Mouse (Mus musculus): ENCODE data around the gene Gdpd1. TPM values are rescaled to one million over a fixed set of nuclear protein-coding genes. Genes with fewer than 3 reads are reported as not detected.
A peak's percentile ranks its signal among the peaks of the same experiment; 100 is the strongest.

Gdpd1 gene
- polyA plus RNA-seq, 1 experiment from 2014 or later = 25.0 TPM

- Histone ChIP-seq H3K4me2 (replicated peaks; ENCODE audit: low read depth, low read length) (peak overlapping the region; percentile 89), H3K27me3 (ENCODE audit: control insufficient read depth, insufficient read depth, low read length) (no peaks in the 10 kb centered on the region), H3K4me3 (ENCODE audit: low read depth, low read length) (peak overlapping the region; percentile 80), H3K9me3 (ENCODE audit: control insufficient read depth, low read depth, low read length) (no peaks in the 10 kb centered on the region), H3K36me3 (ENCODE audit: control insufficient read depth, insufficient read depth, low read length) (no peaks in the 10 kb centered on the region), H3K9ac (replicated peaks; ENCODE audit: low read depth, low read length) (peak overlapping the region; percentile 78), H3K27ac (ENCODE audit: low read length) (peak overlapping the region; percentile 87; the same call in 1 of the 2 replicates), H3K4me1 (ENCODE audit: control insufficient read depth, insufficient read depth, low read length) (peaks cover 14% of the 10 kb centered on the region; the same call in 1 of the 2 replicates)
- 3% methylated on average over 13 of the region's 13 CpGs for WGBS
- no peak for ATAC-seq (ENCODE audit: insufficient number of reproducible peaks, insufficient read depth, low FRiP score, low read depth)
Observed at GRCm38 (mm10) chr11:86992461-86992988, 81.3 kb downstream of the Gdpd1 start.

DNA sequence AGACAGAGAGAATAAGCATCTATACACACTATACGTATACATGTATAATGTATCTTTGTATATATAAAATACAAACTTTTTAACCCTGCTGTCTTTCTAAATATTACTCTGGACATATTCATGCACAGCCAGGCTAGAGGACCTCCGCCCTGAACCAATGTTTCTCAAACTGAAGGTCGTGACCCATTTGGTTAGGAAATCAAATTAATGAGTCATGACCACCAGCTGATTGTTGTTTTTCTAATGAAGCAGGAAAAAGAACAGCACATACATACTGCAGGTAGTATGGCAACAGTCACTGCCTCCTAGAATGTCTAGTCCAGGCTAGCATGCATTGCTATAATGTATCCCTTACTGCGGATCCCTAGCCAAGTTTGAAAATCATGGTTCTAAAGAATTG, 82.6 kb downstream of the Gdpd1 start:
- no peak overlapping the region for H3K9ac ChIP-seq (replicated peaks; ENCODE audit: low read depth, low read length)
- WGBS = 88% methylated on average over 4 of the region's 4 CpGs
- H3K4me2 ChIP-seq (replicated peaks; ENCODE audit: low read depth, low read length) = no peak overlapping the region
- no peak overlapping the region for H3K27ac ChIP-seq (ENCODE audit: low read length)
- H3K36me3 ChIP-seq (ENCODE audit: control insufficient read depth, insufficient read depth, low read length) = no peaks in the 10 kb centered on the region
- no peaks in the 10 kb centered on the region for H3K27me3 ChIP-seq (ENCODE audit: control insufficient read depth, insufficient read depth, low read length)
- peaks cover 14% of the 10 kb centered on the region; the same call in 1 of the 2 replicates for H3K4me1 ChIP-seq (ENCODE audit: control insufficient read depth, insufficient read depth, low read length)
- no peak for ATAC-seq (ENCODE audit: insufficient number of reproducible peaks, insufficient read depth, low FRiP score, low read depth)
- no peak overlapping the region for H3K4me3 ChIP-seq (ENCODE audit: low read depth, low read length)
- no peaks in the 10 kb centered on the region for H3K9me3 ChIP-seq (ENCODE audit: control insufficient read depth, low read depth, low read length)

GRCm38 (mm10) chr11:86990309-86990708, 83.6 kb downstream of the Gdpd1 start:
- no peaks in the 10 kb centered on the region for H3K9me3 ChIP-seq (ENCODE audit: control insufficient read depth, low read depth, low read length)
- H3K4me1 ChIP-seq (ENCODE audit: control insufficient read depth, insufficient read depth, low read length) = peaks cover 14% of the 10 kb centered on the region; the same call in 1 of the 2 replicates
- ATAC-seq (ENCODE audit: insufficient number of reproducible peaks, insufficient read depth, low FRiP score, low read depth) = no peak
- no peaks in the 10 kb centered on the region for H3K27me3 ChIP-seq (ENCODE audit: control insufficient read depth, insufficient read depth, low read length)
- H3K9ac ChIP-seq (replicated peaks; ENCODE audit: low read depth, low read length) = no peak overlapping the region
- no peaks in the 10 kb centered on the region for H3K36me3 ChIP-seq (ENCODE audit: control insufficient read depth, insufficient read depth, low read length)
- H3K4me3 ChIP-seq (ENCODE audit: low read depth, low read length) = no peak overlapping the region
- no peak overlapping the region for H3K4me2 ChIP-seq (replicated peaks; ENCODE audit: low read depth, low read length)
- WGBS = 74% methylated on average over 3 of the region's 3 CpGs
- no peak overlapping the region for H3K27ac ChIP-seq (ENCODE audit: low read length)

DNA sequence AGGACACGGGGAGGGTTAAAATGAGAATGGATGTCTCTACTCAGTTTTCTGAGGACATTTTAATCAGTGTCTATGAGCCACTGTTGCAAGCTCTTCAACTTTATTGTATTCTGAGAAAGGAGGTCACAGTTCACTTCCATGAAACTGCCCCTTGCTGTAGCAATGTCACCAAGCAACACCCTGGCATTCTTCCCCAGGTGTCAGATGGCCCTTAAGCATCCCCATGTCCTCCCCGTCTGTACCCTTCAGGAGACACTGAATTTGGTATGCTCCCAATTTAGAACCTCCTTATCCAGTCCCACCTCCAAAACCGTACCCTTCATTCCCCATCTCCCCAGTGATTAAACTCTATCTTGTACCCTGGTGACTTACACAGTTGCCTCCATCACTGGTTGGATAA, 88.9 kb downstream of the Gdpd1 start:
- Histone ChIP-seq H3K27ac (ENCODE audit: low read length) (no peak overlapping the region), H3K36me3 (ENCODE audit: control insufficient read depth, insufficient read depth, low read length) (no peaks in the 10 kb centered on the region), H3K4me3 (ENCODE audit: low read depth, low read length) (no peak overlapping the region), H3K27me3 (ENCODE audit: control insufficient read depth, insufficient read depth, low read length) (no peaks in the 10 kb centered on the region), H3K4me1 (ENCODE audit: control insufficient read depth, insufficient read depth, low read length) (no peaks in the 10 kb centered on the region), H3K9ac (replicated peaks; ENCODE audit: low read depth, low read length) (no peak overlapping the region), H3K9me3 (ENCODE audit: control insufficient read depth, low read depth, low read length) (no peaks in the 10 kb centered on the region), H3K4me2 (replicated peaks; ENCODE audit: low read depth, low read length) (no peak overlapping the region)
- 88% methylated on average over 3 of the region's 3 CpGs for WGBS
- no peak for ATAC-seq (ENCODE audit: insufficient number of reproducible peaks, insufficient read depth, low FRiP score, low read depth)

MicroRNA genes within 50 kb of the gene (microRNA counts, 519-probe panel; counts per million panel counts)
- microRNA mmu-miR-301a = 4,540 counts per million, percentile 89 among the panel's probes with 10 or more counts

Small RNAs within 50 kb of the gene (microRNA-seq; reads per million reads assigned to microRNA genes)
- gene Mir301 = 1,625 reads per million, percentile 77 among the genes with 10 or more reads in this experiment

Other genes with a start within 250 kb of the Gdpd1 start
- gene Ypel2, start 80.4 kb downstream of the Gdpd1 start, polyA plus RNA-seq (2014; fragmentation: Nextera tagmentation; extraction: Ambion mirVana) = 6.6 and 7.5 TPM in 2 replicates
- gene Smg8, start 12.7 kb upstream of the Gdpd1 start, polyA plus RNA-seq (2014; fragmentation: Nextera tagmentation; extraction: Ambion mirVana) = 17.9 and 20.1 TPM in 2 replicates
- gene Prr11, start 34.6 kb upstream of the Gdpd1 start, polyA plus RNA-seq (2014; fragmentation: Nextera tagmentation; extraction: Ambion mirVana) = 13.8 and 15.1 TPM in 2 replicates
- 55.6 and 66.5 TPM in 2 replicates for gene Ska2, start 35.2 kb upstream of the Gdpd1 start, polyA plus RNA-seq (2014; fragmentation: Nextera tagmentation; extraction: Ambion mirVana)
- 28.8 and 31.7 TPM in 2 replicates for gene Trim37, start 53.0 kb upstream of the Gdpd1 start, polyA plus RNA-seq (2014; fragmentation: Nextera tagmentation; extraction: Ambion mirVana)